Mouse (Mus musculus) C2C12 (cell line): ENCODE data around the gene Trove2. TPM values are rescaled to one million over a fixed set of nuclear protein-coding genes. Genes with fewer than 3 reads are reported as not detected.

Source experiments
- H3K27me3 ChIP-seq: one replicate; pipeline ENCODE4 v1.6.1; 2011; ENCODE audit not compliant: control insufficient read depth, insufficient read depth, insufficient read length
- H3K36me3 ChIP-seq: one replicate; pipeline ENCODE4 v1.6.1; 2011; ENCODE audit not compliant: control insufficient read depth, insufficient read depth
- H3K4me3 ChIP-seq: one replicate; pipeline ENCODE4 v1.5.1; 2011; ENCODE audit warnings: mild to moderate bottlenecking, control low read depth; ENCODE audit not compliant: poor library complexity, insufficient read depth, severe bottlenecking
- H3K79me2 ChIP-seq: one replicate; pipeline ENCODE4 v1.6.1; 2011; ENCODE audit not compliant: control insufficient read depth, insufficient read depth
- H3K79me3 ChIP-seq: one replicate; pipeline ENCODE4 v1.6.1; 2011; ENCODE audit warnings: low read depth, control low read depth
- H3ac ChIP-seq: one replicate; pipeline ENCODE3; 2011; ENCODE audit warnings: low read depth; ENCODE audit not compliant: control insufficient read depth, insufficient read length
- CEBPB ChIP-seq: IDR thresholded peaks from one replicate; pipeline ENCODE4 v1.6.1; 2011; ENCODE audit warnings: low read depth, mild to moderate bottlenecking, control low read depth, moderate library complexity
- CTCF ChIP-seq: IDR thresholded peaks from one replicate; pipeline ENCODE4 v1.5.1; 2011; ENCODE audit not compliant: control insufficient read depth, insufficient read depth, insufficient read length
- FOSL1 ChIP-seq: IDR thresholded peaks from one replicate; pipeline ENCODE4 v1.8.0; 2011; ENCODE audit warnings: mild to moderate bottlenecking, low read length; ENCODE audit not compliant: poor library complexity, insufficient read depth, severe bottlenecking
- MAX ChIP-seq: IDR thresholded peaks from one replicate; pipeline ENCODE4 v1.6.1; 2011; ENCODE audit warnings: mild to moderate bottlenecking, control low read depth
- MYOD1 ChIP-seq: IDR thresholded peaks from one replicate; pipeline ENCODE4 v1.6.1; 2011; ENCODE audit warnings: low read depth; ENCODE audit not compliant: control insufficient read depth, insufficient read length
- MYOG ChIP-seq: IDR thresholded peaks from one replicate; pipeline ENCODE4 v1.6.1; 2011; ENCODE audit not compliant: control insufficient read depth, insufficient read length; ENCODE audit errors: extremely low read depth
- USF1 ChIP-seq: IDR thresholded peaks from one replicate; pipeline ENCODE4 v1.6.1; 2011; ENCODE audit warnings: low read depth, mild to moderate bottlenecking, control low read depth, moderate library complexity
- polyA plus RNA-seq: library from polyadenylated mRNA; unstranded; fragments of >200 nt; fragmentation: generic; extraction: Trizol; gene quantifications from one replicate; pipeline ENCODE4 v1.2.1, GENCODE M21; 2012; ENCODE audit warnings: missing spikeins

Gene Trove2
- polyA plus RNA-seq, 1 experiment: 3.0 TPM

DNA sequence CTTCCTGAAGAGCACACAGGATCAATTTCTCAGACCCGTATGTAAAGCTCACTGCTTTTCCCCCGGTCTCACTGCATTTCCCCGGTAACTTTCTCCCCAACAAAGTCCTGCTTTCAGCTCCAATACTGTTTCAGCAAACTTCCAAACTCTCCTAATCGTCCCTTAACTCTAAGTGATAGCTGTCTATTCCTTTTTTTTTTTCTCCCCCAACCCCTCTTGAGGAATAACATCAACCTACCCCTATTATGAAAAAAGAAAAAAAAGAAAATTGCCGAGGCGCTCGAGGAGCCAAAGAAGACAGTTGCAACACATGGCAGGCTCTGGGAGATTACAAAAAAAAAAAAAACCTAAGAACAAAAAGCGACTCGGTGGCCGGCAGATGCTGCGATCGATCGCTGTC is 75.1 kb downstream of the Trove2 start:
- Histone ChIP-seq H3K4me3 (peak overlapping the region; percentile 85), H3K79me2 (peaks cover 58% of the 10 kb centered on the region), H3K79me3 (peaks cover 50% of the 10 kb centered on the region), H3ac (peak overlapping the region; percentile 59), H3K36me3 (peaks cover 18% of the 10 kb centered on the region), H3K27me3 (no peaks in the 10 kb centered on the region)
- TF ChIP-seq MYOD1 (no peak), USF1 (no peak), MAX (no peak), CTCF (no peak), CEBPB (no peak), FOSL1 (no peak), MYOG (no peak)

Other genes with a start within 250 kb of the Trove2 start
- 0.04 TPM for gene B3galt2, start 136.4 kb downstream of the Trove2 start, polyA plus RNA-seq
- 17.4 TPM for gene Cdc73, start 74.2 kb downstream of the Trove2 start, polyA plus RNA-seq
- 63.7 TPM for gene Glrx2, start 60.7 kb downstream of the Trove2 start, polyA plus RNA-seq
- gene Uchl5, start 204 bp upstream of the Trove2 start, polyA plus RNA-seq: 23.4 TPM
- gene Rgs2, start 227.1 kb upstream of the Trove2 start, polyA plus RNA-seq: 1.7 TPM